Mouse (Mus musculus) erythroid progenitor cell, adult 5-6 weeks (primary cell): Measurements from ENCODE around the gene Gm3194. TPM values are rescaled to one million over a fixed set of nuclear protein-coding genes. Genes with fewer than 3 reads are reported as not detected.
"Not testable (repeated sequence)": the region's sequence is repeated elsewhere in the genome, so short reads cannot be mapped to it uniquely, and the experiment has no call there.

Experiments
- ATAC-seq: replicated peaks from 2 replicates; pipeline ENCODE4 v1.8.0; 2016; ENCODE audit warnings: moderate number of reproducible peaks, mild to moderate bottlenecking, moderate TSS enrichment, inconsistent platforms; ENCODE audit not compliant: poor library complexity, low FRiP score, severe bottlenecking
- total RNA-seq, 2 experiments: library from RNA; stranded (forward) in 1 of 2; stranded (reverse) in 1 of 2; fragments of 150-400 nt in 1 of 2; fragments of 186-747, 209-891 nt in 1 of 2; gene quantifications; 2 replicates each; pipeline versions ENCODE4 v1.2.3 to v1.2.4; 2015 to 2017; ENCODE audit warnings: low replicate concordance in 2 of 2

Gm3194 gene
- total RNA-seq (2015; ENCODE audit: low replicate concordance) (not detected in 2 replicates), total RNA-seq (2017; ENCODE audit: low replicate concordance) (not detected in 2 replicates)

DNA sequence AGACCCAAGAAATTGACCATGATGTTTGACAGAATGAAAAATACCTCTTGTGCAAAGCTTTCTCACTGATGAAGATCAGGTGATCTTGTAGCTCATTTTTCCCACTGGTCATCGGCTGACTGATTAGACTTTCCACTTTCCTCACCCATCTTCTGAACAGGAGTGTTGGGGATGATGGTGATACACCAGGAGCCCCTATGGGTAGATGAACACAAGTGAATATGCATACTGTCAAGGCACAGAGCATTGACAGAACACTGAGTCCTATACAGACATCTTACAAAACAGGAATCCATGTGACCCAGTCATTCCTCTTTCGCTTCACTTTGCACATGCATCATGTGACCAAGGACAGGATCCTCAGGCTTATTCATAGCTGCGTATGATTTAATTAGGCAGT lies at the start of gene Gm3194:
TSS of gene Gm3194 (minus strand) at position 101 of the 400 bp plus-strand sequence.
- not testable (repeated sequence) for ATAC-seq

GRCm38 (mm10) chr14:5501374-5501773 lies 46.1 kb upstream of the Gm3194 start, which contains the start of gene Gm3488:
Gene Gm3488 (plus strand): TSS chr14:5501674.
- not testable (repeated sequence) for ATAC-seq

DNA sequence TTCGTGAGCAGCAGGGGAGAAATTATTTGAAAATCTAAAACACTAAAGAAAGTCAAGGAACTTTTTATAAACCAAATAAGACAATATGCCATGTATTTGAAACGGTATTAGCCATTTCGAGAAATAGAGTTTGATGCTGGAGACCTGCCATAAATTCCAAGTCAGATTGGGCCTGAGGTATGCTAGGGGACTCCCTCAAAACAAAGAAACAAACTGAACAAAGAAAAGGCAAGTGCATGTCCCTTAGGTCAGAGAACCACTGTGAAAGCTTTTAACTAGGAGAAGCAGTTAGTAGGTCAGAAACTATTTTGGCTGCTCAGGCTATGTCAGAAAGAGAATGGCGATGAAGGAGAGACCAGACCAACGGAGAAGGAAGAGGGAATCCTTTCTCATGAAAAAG lies 28.6 kb upstream of the Gm3194 start, which contains the start of gene Gm3187:
TSS of gene Gm3187 (plus strand) at position 301 of the 400 bp plus-strand sequence.
- ATAC-seq: not testable (repeated sequence)

GRCm38 (mm10) chr14:5477730-5478129 lies 22.5 kb upstream of the Gm3194 start, which contains the start of gene Gm8246:
Gene Gm8246 (minus strand): TSS chr14:5477830.
- not testable (repeated sequence) for ATAC-seq

GRCm38 (mm10) chr14:5460469-5460868 lies 5.2 kb upstream of the Gm3194 start:
- ATAC-seq: not testable (repeated sequence)

GRCm38 (mm10) chr14:5388949-5389348 lies 66.3 kb downstream of the Gm3194 start, which contains the start of gene Gm3500:
Gene Gm3500 (minus strand): TSS chr14:5389049.
- not testable (repeated sequence) for ATAC-seq

Other genes with a start within 250 kb of the Gm3194 start
- not detected in 2 replicates for gene Gm3526, start 194.9 kb downstream of the Gm3194 start, total RNA-seq (2015; ENCODE audit: low replicate concordance)
- gene Gm3526, start 194.9 kb downstream of the Gm3194 start, total RNA-seq (2017; ENCODE audit: low replicate concordance): not detected in 2 replicates
- not detected in 2 replicates for gene Gm3542, start 120.5 kb downstream of the Gm3194 start, total RNA-seq (2015; ENCODE audit: low replicate concordance)
- gene Gm3542, start 120.5 kb downstream of the Gm3194 start, total RNA-seq (2017; ENCODE audit: low replicate concordance): not detected in 2 replicates
- not detected in 2 replicates for gene Gm3500, start 66.4 kb downstream of the Gm3194 start, total RNA-seq (2015; ENCODE audit: low replicate concordance)
- not detected in 2 replicates for gene Gm3500, start 66.4 kb downstream of the Gm3194 start, total RNA-seq (2017; ENCODE audit: low replicate concordance)
- gene Gm8246, start 22.4 kb upstream of the Gm3194 start, total RNA-seq (2015; ENCODE audit: low replicate concordance): not detected in 2 replicates
- gene Gm8246, start 22.4 kb upstream of the Gm3194 start, total RNA-seq (2017; ENCODE audit: low replicate concordance): not detected in 2 replicates
- not detected in 2 replicates for gene Gm3187, start 28.7 kb upstream of the Gm3194 start, total RNA-seq (2015; ENCODE audit: low replicate concordance)
- gene Gm3187, start 28.7 kb upstream of the Gm3194 start, total RNA-seq (2017; ENCODE audit: low replicate concordance): not detected in 2 replicates
- not detected in 2 replicates for gene Gm3488, start 46.2 kb upstream of the Gm3194 start, total RNA-seq (2015; ENCODE audit: low replicate concordance)
- gene Gm3488, start 46.2 kb upstream of the Gm3194 start, total RNA-seq (2017; ENCODE audit: low replicate concordance): not detected in 2 replicates
- not detected in 2 replicates for gene Gm3532, start 83.0 kb upstream of the Gm3194 start, total RNA-seq (2015; ENCODE audit: low replicate concordance)
- gene Gm3532, start 83.0 kb upstream of the Gm3194 start, total RNA-seq (2017; ENCODE audit: low replicate concordance): not detected in 2 replicates
- not detected in 2 replicates for gene Gm8265, start 177.6 kb upstream of the Gm3194 start, total RNA-seq (2015; ENCODE audit: low replicate concordance)
- not detected in 2 replicates for gene Gm8265, start 177.6 kb upstream of the Gm3194 start, total RNA-seq (2017; ENCODE audit: low replicate concordance)
- gene Gm9603, start 232.0 kb upstream of the Gm3194 start, total RNA-seq (2015; ENCODE audit: low replicate concordance): not detected in 2 replicates
- gene Gm9603, start 232.0 kb upstream of the Gm3194 start, total RNA-seq (2017; ENCODE audit: low replicate concordance): not detected in 2 replicates